ENCODE assay signal across 15 mouse cellular contexts in genomic region chr10:92651266-92651665, GRCm38 (mm10).
"Had no signal": no experiment of that assay in that cellular context is flagged by ENCODE, and none has a peak within 500 bp of the region (broad histone marks: within the 10 kb centered on the region; RNA-seq: fewer than 3 reads in every experiment).

No protein-coding gene starts in this region.

- H3K9ac ChIP-seq: liver, embryonic 13.5 days; midbrain, embryonic 13.5 days; neural tube, embryonic 13.5 days; stomach, embryonic 15.5 days had no signal

- H3K4me2 ChIP-seq: liver, embryonic 13.5 days; midbrain, embryonic 13.5 days; neural tube, embryonic 13.5 days; stomach, embryonic 15.5 days had no signal

- H3K27ac ChIP-seq: liver, embryonic 13.5 days; midbrain, embryonic 13.5 days; neural tube, embryonic 13.5 days; stomach, embryonic 15.5 days had no signal

- H3K4me3 ChIP-seq: liver, embryonic 13.5 days; midbrain, embryonic 13.5 days; myocyte; neural tube, embryonic 13.5 days; stomach, embryonic 15.5 days had no signal

- H3K9me3 ChIP-seq: liver, embryonic 13.5 days; midbrain, embryonic 13.5 days; neural tube, embryonic 13.5 days; stomach, embryonic 15.5 days had no signal

- H3K36me3 ChIP-seq: liver, embryonic 13.5 days; midbrain, embryonic 13.5 days; neural tube, embryonic 13.5 days; stomach, embryonic 15.5 days had no signal

- H3K27me3 ChIP-seq: liver, embryonic 13.5 days; midbrain, embryonic 13.5 days; neural tube, embryonic 13.5 days; stomach, embryonic 15.5 days had no signal

- ATAC-seq: midbrain, embryonic 13.5 days; midbrain, embryonic 16.5 days had no signal

- DNase-seq: kidney, postnatal 14 days; kidney, postnatal 4 days; liver, embryonic 13.5 days; lung, adult 2 months; lung, postnatal 14 days; lung, postnatal 4 days; retina, postnatal 1 day; right cerebral cortex, postnatal 25 days; spleen, adult 18-20 months; thymus, postnatal 25 days had no signal

- H3K4me1 ChIP-seq: liver, embryonic 13.5 days; stomach, embryonic 15.5 days had no signal
